In genomic region chr13:43865036-43865435, GRCm38 (mm10) we compare ENCODE assay signal across 8 mouse cellular contexts.
DNase-seq lines count a peak whose midpoint lies in the region; ATAC-seq lines count a peak whose summit lies in the region.

No protein-coding gene starts in this region.

- peak overlapping the region; percentile 23 for H3K4me3 ChIP-seq in heart, embryonic 11.5 days (ENCODE audit: low read depth, low read length)
- H3K4me3 ChIP-seq in kidney, embryonic 16.5 days (ENCODE audit: low read length), result peak overlapping the region; percentile 32

- H3K27me3 ChIP-seq in heart, embryonic 11.5 days (ENCODE audit: control insufficient read depth, insufficient read depth, low read length), result no peaks in the 10 kb centered on the region
- no peaks in the 10 kb centered on the region for H3K27me3 ChIP-seq in kidney, embryonic 16.5 days (ENCODE audit: insufficient read depth, low read length)

- H3K9me3 ChIP-seq in heart, embryonic 11.5 days (replicated peaks; ENCODE audit: control insufficient read depth, low read length), result no peaks in the 10 kb centered on the region
- H3K9me3 ChIP-seq in kidney, embryonic 16.5 days (ENCODE audit: low read length), result no peaks in the 10 kb centered on the region

- peak; percentile 42 to 50 for DNase-seq in right cerebral cortex, postnatal 10 days (ENCODE audit: low spot score in 2 of 2)
- DNase-seq in right cerebral cortex, postnatal 25 days, result no peak
- DNase-seq in embryo, embryonic 10.5 days (ENCODE audit: low spot score), result peak; percentile 85
- DNase-seq in mesoderm, embryonic 11.5 days (ENCODE audit: low read depth, low spot score), result peak; percentile 67
- DNase-seq in testis, postnatal 14 days (ENCODE audit: low spot score), result peak; percentile 43
- DNase-seq in left cerebral cortex, adult 11 months (ENCODE audit: low spot score), result no peak

- H3K9ac ChIP-seq in heart, embryonic 11.5 days (ENCODE audit: low read depth, low read length), result peak overlapping the region; percentile 54; the same call in 1 of the 2 replicates
- H3K9ac ChIP-seq in kidney, embryonic 16.5 days (replicated peaks; ENCODE audit: low read length), result peak overlapping the region; percentile 64

- H3K36me3 ChIP-seq in heart, embryonic 11.5 days (ENCODE audit: control insufficient read depth, insufficient read depth, low read length), result no peaks in the 10 kb centered on the region
- H3K36me3 ChIP-seq in kidney, embryonic 16.5 days (ENCODE audit: insufficient read depth, low read length), result no peaks in the 10 kb centered on the region

- peak; percentile 29 for ATAC-seq in heart, embryonic 11.5 days (replicated peaks; ENCODE audit: insufficient number of reproducible peaks, low FRiP score, low TSS enrichment)
- ATAC-seq in kidney, embryonic 16.5 days (ENCODE audit: low FRiP score, low TSS enrichment), result peak; percentile 16

- no peak overlapping the region for H3K27ac ChIP-seq in heart, embryonic 11.5 days (ENCODE audit: low read depth, low read length)
- peak overlapping the region; percentile 83 for H3K27ac ChIP-seq in kidney, embryonic 16.5 days (ENCODE audit: low read length)

- peaks cover 9% of the 10 kb centered on the region; the same call in 1 of the 2 replicates for H3K4me1 ChIP-seq in heart, embryonic 11.5 days (ENCODE audit: control insufficient read depth, insufficient read depth, low read length)
- peaks cover 49% of the 10 kb centered on the region for H3K4me1 ChIP-seq in kidney, embryonic 16.5 days (ENCODE audit: insufficient read depth, low read length)

- 3% methylated on average over 20 of the region's 20 CpGs for WGBS in heart, embryonic 11.5 days (ENCODE audit: insufficient replicate concordance)
- WGBS in kidney, embryonic 16.5 days, result 2% methylated on average over 20 of the region's 20 CpGs

- H3K4me2 ChIP-seq in heart, embryonic 11.5 days, result peak overlapping the region; percentile 58
- peak overlapping the region; percentile 55 for H3K4me2 ChIP-seq in kidney, embryonic 16.5 days (replicated peaks; ENCODE audit: low read depth, low read length)

Comparison
In these comparisons a context has a peak if more than half of its experiments do, and no peak if none do; other contexts are left out.
1. DNase-seq: peak in right cerebral cortex, postnatal 10 days (2 of 2), embryo, embryonic 10.5 days (single experiment), mesoderm, embryonic 11.5 days (single experiment) and testis, postnatal 14 days (single experiment); none in right cerebral cortex, postnatal 25 days (single experiment) and left cerebral cortex, adult 11 months (single experiment).